Mouse (Mus musculus) liver (tissue): Measurements from ENCODE around the gene Pdzd8.

Source experiments
- DNase-seq: peaks from one replicate; pipeline ENCODE4 v3.0.0-alpha.2; 2020; ENCODE audit warnings: mixed read lengths

Pdzd8 gene

DNA sequence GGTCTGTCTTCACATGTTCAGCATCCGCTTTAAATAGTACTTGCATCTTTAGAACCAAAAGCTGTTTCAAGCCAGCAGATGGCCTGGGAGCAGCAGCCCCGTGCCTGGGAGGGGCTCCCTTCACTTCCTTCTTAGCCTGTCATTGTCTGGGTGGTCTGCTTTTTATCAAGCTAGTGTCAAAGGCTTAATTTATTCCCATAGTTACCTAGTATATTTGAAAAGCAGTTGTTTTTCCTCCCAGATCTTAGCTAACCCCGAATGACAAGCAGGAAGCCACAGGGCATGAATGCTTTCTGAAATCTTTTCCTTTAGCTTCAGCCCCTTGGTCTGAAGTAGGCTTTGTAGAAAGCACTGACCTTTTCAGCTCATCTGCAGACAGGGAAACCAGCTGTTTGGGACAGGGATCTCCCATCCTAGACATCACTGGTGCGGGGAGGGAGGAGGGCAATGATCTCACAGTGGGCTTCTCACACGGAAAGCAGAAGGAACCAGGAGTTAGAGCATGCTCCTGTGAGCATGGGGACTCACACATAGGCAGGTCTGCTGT is 78.1 kb downstream of the Pdzd8 start:
- no peak for DNase-seq

- no peak for DNase-seq
Observed at GRCm38 (mm10) chr19:59265907-59266306, 79.7 kb downstream of the Pdzd8 start.

DNA sequence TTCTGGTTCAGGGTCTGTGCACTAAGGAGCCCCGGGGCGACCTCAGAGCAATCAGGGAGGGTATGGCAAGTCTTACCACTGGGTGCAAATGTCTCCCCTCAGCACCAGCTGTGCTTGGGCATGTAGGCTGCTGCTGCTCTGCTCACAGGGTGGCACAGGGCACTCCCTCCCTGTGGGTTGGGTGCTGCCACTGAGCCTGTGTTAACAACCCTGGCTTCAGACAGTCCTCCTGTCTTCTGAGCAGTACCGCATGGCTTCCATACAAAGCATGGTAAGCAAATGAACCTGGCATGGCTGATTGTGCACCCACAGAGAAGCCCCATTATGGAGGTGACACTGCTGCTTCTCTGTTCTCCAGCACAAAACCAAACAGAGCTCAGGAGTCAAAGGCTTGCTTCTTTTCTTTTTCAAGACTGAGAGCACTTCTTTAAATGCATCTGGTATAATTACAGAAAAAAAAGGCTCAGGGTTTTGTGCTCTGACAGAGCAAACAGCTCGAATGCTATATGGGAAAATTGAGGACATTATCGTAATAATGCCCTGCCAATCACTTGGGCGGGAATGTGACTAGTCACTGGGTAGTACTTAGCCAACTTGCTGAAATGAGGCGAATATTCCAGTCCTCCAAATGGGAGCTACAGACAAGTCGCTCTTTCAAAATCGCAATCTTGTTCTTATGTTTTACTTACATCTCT is 80.6 kb downstream of the Pdzd8 start:
- no peak for DNase-seq

DNA sequence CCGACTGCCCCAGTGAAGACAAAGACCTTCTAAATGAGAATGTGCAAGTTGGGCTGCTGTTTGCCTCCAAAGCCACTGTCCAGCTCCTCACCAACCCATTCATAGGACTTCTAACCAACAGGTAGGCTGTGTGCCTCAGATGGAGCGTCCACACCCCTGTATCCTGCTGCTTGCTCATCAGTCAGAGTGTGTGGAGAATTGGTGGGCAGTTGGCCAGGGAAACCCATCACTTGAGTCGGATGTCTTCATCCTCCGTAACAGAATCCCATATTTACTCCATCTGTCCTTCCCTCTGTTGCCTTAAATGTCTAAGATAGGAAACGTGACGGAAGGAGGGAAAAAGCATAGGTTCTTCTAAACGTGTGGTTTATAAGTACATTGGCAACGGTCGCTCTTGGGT is 82.4 kb downstream of the Pdzd8 start:
- no peak for DNase-seq

GRCm38 (mm10) chr19:59261604-59262003 is 84.0 kb downstream of the Pdzd8 start:
- DNase-seq = peak; percentile 10

GRCm38 (mm10) chr19:59260718-59261442 is 84.7 kb downstream of the Pdzd8 start, which contains the start of gene Slc18a2:
TSS of gene Slc18a2 (plus strand) at chr19:59260896.
- peak; percentile 61 for DNase-seq

GRCm38 (mm10) chr19:59259633-59260032 is 85.9 kb downstream of the Pdzd8 start:
- no peak for DNase-seq

GRCm38 (mm10) chr19:59252651-59253050 is 92.9 kb downstream of the Pdzd8 start:
- no peak for DNase-seq

- peak; percentile 25 for DNase-seq
Observed at GRCm38 (mm10) chr19:59248553-59249286, 96.9 kb downstream of the Pdzd8 start.

- no peak for DNase-seq
Observed at GRCm38 (mm10) chr19:59248144-59248543, 97.4 kb downstream of the Pdzd8 start.
